Mouse (Mus musculus) stomach, postnatal 0 days (tissue): ENCODE data around the gene Fam221b.

Experiments used
- CTCF ChIP-seq: IDR thresholded peaks from 2 replicates; pipeline ENCODE4 v1.5.1; 2016; ENCODE audit warnings: antibody characterized with exemption, low read depth, mild to moderate bottlenecking, moderate library complexity
- EP300 ChIP-seq: optimal IDR thresholded peaks from 2 replicates; pipeline ENCODE3; 2016; ENCODE audit warnings: antibody characterized with exemption

- TF ChIP-seq EP300 (no peak), CTCF (no peak)
Measured at GRCm38 (mm10) chr4:43629106-43629817, 39.7 kb downstream of the Fam221b start.
